In genomic region chr9:111260360-111260985, GRCm38 (mm10) we compare ENCODE assay signal across 10 mouse cellular contexts. TPM values are rescaled to one million over a fixed set of nuclear protein-coding genes. Genes with fewer than 3 reads are reported as not detected.
DNase-seq lines count a peak whose midpoint lies in the region; ATAC-seq lines count a peak whose summit lies in the region.
"Had no signal": no experiment of that assay in that cellular context is flagged by ENCODE, and none has a peak within 500 bp of the region (broad histone marks: within the 10 kb centered on the region; RNA-seq: fewer than 3 reads in every experiment).

No protein-coding gene starts in this region.

- no peak overlapping the region for H3K4me2 ChIP-seq in forebrain, embryonic 14.5 days (ENCODE audit: low read length)
- no peak overlapping the region for H3K4me2 ChIP-seq in forebrain, embryonic 13.5 days
- H3K4me2 ChIP-seq: midbrain, embryonic 12.5 days had no signal

- H3K9ac ChIP-seq in forebrain, embryonic 14.5 days (ENCODE audit: low read length), result no peak overlapping the region
- no peak overlapping the region for H3K9ac ChIP-seq in forebrain, embryonic 13.5 days
- H3K9ac ChIP-seq: midbrain, embryonic 12.5 days had no signal

- ATAC-seq in forebrain, embryonic 14.5 days, result no peak
- ATAC-seq in forebrain, embryonic 13.5 days, result no peak
- no peak for ATAC-seq in megakaryocyte progenitor cell, adult 5-6 weeks (replicated peaks; ENCODE audit: poor library complexity)

- peak; percentile 9 for DNase-seq in forebrain, embryonic 14.5 days (ENCODE audit: low spot score)
- peak; percentile 10 for DNase-seq in right cerebral cortex, postnatal 4 days
- DNase-seq in right cerebral cortex, postnatal 14 days, result no peak
- peak; percentile 71 for DNase-seq in layer of hippocampus, adult 9-11 months
- DNase-seq in thymus, postnatal 14 days, result no peak
- DNase-seq in kidney, postnatal 14 days, result no peak

- H3K36me3 ChIP-seq in forebrain, embryonic 14.5 days (ENCODE audit: control insufficient read depth, insufficient read depth, low read length), result peaks cover 64% of the 10 kb centered on the region
- H3K36me3 ChIP-seq in forebrain, embryonic 13.5 days (ENCODE audit: poor library complexity, severe bottlenecking), result peaks cover 81% of the 10 kb centered on the region

- no peaks in the 10 kb centered on the region for H3K4me1 ChIP-seq in forebrain, embryonic 14.5 days (ENCODE audit: control insufficient read depth, insufficient read depth, low read length)
- no peaks in the 10 kb centered on the region for H3K4me1 ChIP-seq in forebrain, embryonic 13.5 days
- H3K4me1 ChIP-seq: midbrain, embryonic 12.5 days had no signal

- 58% methylated on average over 1 of the region's 1 CpGs for WGBS in forebrain, embryonic 14.5 days
- 66% methylated on average over 1 of the region's 1 CpGs for WGBS in forebrain, embryonic 13.5 days

- H3K27me3 ChIP-seq in forebrain, embryonic 14.5 days (replicated peaks; ENCODE audit: control insufficient read depth, insufficient read depth, low read length), result no peaks in the 10 kb centered on the region
- no peaks in the 10 kb centered on the region for H3K27me3 ChIP-seq in forebrain, embryonic 13.5 days
- H3K27me3 ChIP-seq: midbrain, embryonic 12.5 days had no signal

- no peaks in the 10 kb centered on the region for H3K9me3 ChIP-seq in forebrain, embryonic 14.5 days (replicated peaks; ENCODE audit: control insufficient read depth, low read length)
- H3K9me3 ChIP-seq in forebrain, embryonic 13.5 days (replicated peaks), result no peaks in the 10 kb centered on the region
- H3K9me3 ChIP-seq: midbrain, embryonic 12.5 days had no signal

- H3K4me3 ChIP-seq in forebrain, embryonic 14.5 days (ENCODE audit: low read depth, low read length), result no peak overlapping the region
- H3K4me3 ChIP-seq in forebrain, embryonic 13.5 days, result no peak overlapping the region
- H3K4me3 ChIP-seq: midbrain, embryonic 12.5 days had no signal

- no peak overlapping the region for H3K27ac ChIP-seq in forebrain, embryonic 14.5 days (ENCODE audit: low read depth, low read length)
- H3K27ac ChIP-seq in forebrain, embryonic 13.5 days, result no peak overlapping the region
- H3K27ac ChIP-seq: midbrain, embryonic 12.5 days had no signal

RNA-seq across cellular contexts. Expression of gene Mlh1, which starts 11.1 kb away (rescaled TPM):
- polyA plus RNA-seq in forebrain, embryonic 14.5 days (2014; fragmentation: Nextera tagmentation; extraction: Ambion mirVana), result 30.4 and 37.0 TPM in 2 replicates
- polyA plus RNA-seq in forebrain, embryonic 13.5 days (2015; fragmentation: Nextera tagmentation; extraction: Ambion mirVana), result 35.1 and 41.0 TPM in 2 replicates
- 51.8 and 51.9 TPM in 2 replicates for total RNA-seq in megakaryocyte progenitor cell, adult 5-6 weeks (2015)
- 46.6 and 58.4 TPM in 2 replicates for total RNA-seq in megakaryocyte progenitor cell, adult 5-6 weeks (2017)

RNA-seq across cellular contexts. Expression of gene Epm2aip1, which starts 11.3 kb away (rescaled TPM):
- polyA plus RNA-seq in forebrain, embryonic 14.5 days (2014; fragmentation: Nextera tagmentation; extraction: Ambion mirVana), result 60.5 and 73.7 TPM in 2 replicates
- polyA plus RNA-seq in forebrain, embryonic 13.5 days (2015; fragmentation: Nextera tagmentation; extraction: Ambion mirVana), result 34.0 and 40.4 TPM in 2 replicates
- 19.1 and 23.8 TPM in 2 replicates for total RNA-seq in megakaryocyte progenitor cell, adult 5-6 weeks (2015)
- 12.4 and 17.8 TPM in 2 replicates for total RNA-seq in megakaryocyte progenitor cell, adult 5-6 weeks (2017)

RNA-seq across cellular contexts. Expression of gene Trank1, which starts 51.1 kb away (rescaled TPM):
- polyA plus RNA-seq in forebrain, embryonic 14.5 days (2014; fragmentation: Nextera tagmentation; extraction: Ambion mirVana), result 5.9 and 8.5 TPM in 2 replicates
- polyA plus RNA-seq in forebrain, embryonic 13.5 days (2015; fragmentation: Nextera tagmentation; extraction: Ambion mirVana), result 3.4 and 5.4 TPM in 2 replicates
- not detected in 2 replicates for total RNA-seq in megakaryocyte progenitor cell, adult 5-6 weeks (2015)
- total RNA-seq in megakaryocyte progenitor cell, adult 5-6 weeks (2017), result not detected in 2 replicates
- polyA plus RNA-seq: heart, embryonic 16.5 days had no signal

Comparison
In these comparisons a context has a peak if more than half of its experiments do, and no peak if none do; other contexts are left out.
1. DNase-seq: peak in forebrain, embryonic 14.5 days (single experiment), right cerebral cortex, postnatal 4 days (single experiment) and layer of hippocampus, adult 9-11 months (single experiment); none in right cerebral cortex, postnatal 14 days (single experiment), thymus, postnatal 14 days (single experiment) and kidney, postnatal 14 days (single experiment).